Mouse (Mus musculus): ENCODE measurements around the gene Kcnc3. TPM values are rescaled to one million over a fixed set of nuclear protein-coding genes. Genes with fewer than 3 reads are reported as not detected.

Gene Kcnc3
- polyA plus RNA-seq, 1 experiment from 2014 or later: 4.0 TPM

Other genes with a start within 250 kb of the Kcnc3 start
- 27.2 and 37.2 TPM in 2 replicates for gene Syt3, start 206.6 kb upstream of the Kcnc3 start, polyA plus RNA-seq (2015; fragmentation: Nextera tagmentation; extraction: Ambion mirVana)
- gene 1700008O03Rik, start 204.8 kb upstream of the Kcnc3 start, polyA plus RNA-seq (2015; fragmentation: Nextera tagmentation; extraction: Ambion mirVana): 0.86 and 2.3 TPM in 2 replicates
- 10.6 and 12.6 TPM in 2 replicates for gene Lrrc4b, start 161.6 kb upstream of the Kcnc3 start, polyA plus RNA-seq (2015; fragmentation: Nextera tagmentation; extraction: Ambion mirVana)
- gene Aspdh, start 125.3 kb upstream of the Kcnc3 start, polyA plus RNA-seq (2015; fragmentation: Nextera tagmentation; extraction: Ambion mirVana): 2.6 and 3.7 TPM in 2 replicates
- 51.4 and 61.8 TPM in 2 replicates for gene Josd2, start 122.7 kb upstream of the Kcnc3 start, polyA plus RNA-seq (2015; fragmentation: Nextera tagmentation; extraction: Ambion mirVana)
- 120 and 127 TPM in 2 replicates for gene Emc10, start 94.1 kb upstream of the Kcnc3 start, polyA plus RNA-seq (2015; fragmentation: Nextera tagmentation; extraction: Ambion mirVana)
- 22.2 and 28.9 TPM in 2 replicates for gene Fam71e1, start 94.1 kb upstream of the Kcnc3 start, polyA plus RNA-seq (2015; fragmentation: Nextera tagmentation; extraction: Ambion mirVana)
- 0.05 and 0.12 TPM in 2 replicates for gene Mybpc2, start 66.0 kb upstream of the Kcnc3 start, polyA plus RNA-seq (2015; fragmentation: Nextera tagmentation; extraction: Ambion mirVana)
- not detected in 2 replicates for gene Spib, start 58.6 kb upstream of the Kcnc3 start, polyA plus RNA-seq (2015; fragmentation: Nextera tagmentation; extraction: Ambion mirVana)
- 46.1 and 48.0 TPM in 2 replicates for gene Pold1, start 41.8 kb upstream of the Kcnc3 start, polyA plus RNA-seq (2015; fragmentation: Nextera tagmentation; extraction: Ambion mirVana)
- 69.8 and 80.2 TPM in 2 replicates for gene Nr1h2, start 36.7 kb upstream of the Kcnc3 start, polyA plus RNA-seq (2015; fragmentation: Nextera tagmentation; extraction: Ambion mirVana)
- gene Napsa, start 18.3 kb upstream of the Kcnc3 start, polyA plus RNA-seq (2015; fragmentation: Nextera tagmentation; extraction: Ambion mirVana): 0.42 and 1.4 TPM in 2 replicates
- 1.6 and 1.7 TPM in 2 replicates for gene Myh14, start 80.2 kb downstream of the Kcnc3 start, polyA plus RNA-seq (2015; fragmentation: Nextera tagmentation; extraction: Ambion mirVana)
- gene Izumo2, start 118.1 kb downstream of the Kcnc3 start, polyA plus RNA-seq (2015; fragmentation: Nextera tagmentation; extraction: Ambion mirVana): not detected in 2 replicates
- 34.6 and 36.0 TPM in 2 replicates for gene Vrk3, start 157.7 kb downstream of the Kcnc3 start, polyA plus RNA-seq (2015; fragmentation: Nextera tagmentation; extraction: Ambion mirVana)
- 1.1 and 1.8 TPM in 2 replicates for gene Zfp473, start 160.4 kb downstream of the Kcnc3 start, polyA plus RNA-seq (2015; fragmentation: Nextera tagmentation; extraction: Ambion mirVana)
- gene Nup62, start 225.4 kb downstream of the Kcnc3 start, polyA plus RNA-seq (2015; fragmentation: Nextera tagmentation; extraction: Ambion mirVana): 53.9 and 56.1 TPM in 2 replicates
- 0.44 and 2.3 TPM in 2 replicates for gene Il4i1, start 225.7 kb downstream of the Kcnc3 start, polyA plus RNA-seq (2015; fragmentation: Nextera tagmentation; extraction: Ambion mirVana)
- gene Atf5, start 226.0 kb downstream of the Kcnc3 start, polyA plus RNA-seq (2015; fragmentation: Nextera tagmentation; extraction: Ambion mirVana): 3.4 and 3.7 TPM in 2 replicates